Mouse (Mus musculus): Measurements from ENCODE around the gene Calm4.

The Calm4 gene

DNA sequence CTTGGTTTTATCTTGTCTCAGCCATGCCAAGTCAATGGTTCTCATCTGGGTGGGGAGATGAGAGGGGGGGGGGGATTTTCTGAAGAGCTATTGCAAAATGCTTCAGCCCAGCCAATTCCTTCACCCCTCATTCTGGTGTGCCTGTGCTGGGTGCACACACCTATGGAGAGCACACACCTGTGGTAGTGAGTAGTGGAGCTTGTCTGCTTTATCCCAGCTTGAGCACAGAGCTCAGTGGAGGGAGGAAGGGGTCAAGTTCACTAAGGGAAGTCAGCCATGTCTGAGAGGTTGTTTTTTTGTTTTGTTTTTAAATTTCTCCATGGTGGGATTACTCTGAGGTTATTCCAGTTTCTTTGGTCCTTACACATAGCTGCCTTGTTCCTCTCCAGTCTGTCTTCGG, 18.7 kb downstream of the Calm4 start:
- DNase-seq (ENCODE audit: low read depth, low spot score) = no peak

DNA sequence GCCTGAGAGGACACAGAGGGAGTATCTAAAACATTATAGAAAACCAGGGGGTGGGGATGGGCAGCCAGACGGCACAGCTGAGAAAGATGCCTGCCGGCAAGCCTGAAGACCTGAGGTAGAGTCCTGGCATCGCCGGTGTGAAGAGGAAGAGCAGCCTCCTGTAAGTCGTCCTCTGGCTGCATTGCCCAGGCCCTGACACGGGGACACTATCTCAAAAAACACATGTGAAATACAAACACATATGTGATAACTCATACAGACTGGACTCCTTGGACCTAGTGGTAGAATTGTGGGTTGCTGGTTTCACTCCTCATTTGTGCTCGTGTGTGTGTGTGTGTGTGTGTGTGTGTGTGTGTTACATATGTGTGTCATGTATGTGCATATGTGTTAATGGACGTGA, 23.7 kb downstream of the Calm4 start:
- DNase-seq (ENCODE audit: low read depth, low spot score) = no peak

DNA sequence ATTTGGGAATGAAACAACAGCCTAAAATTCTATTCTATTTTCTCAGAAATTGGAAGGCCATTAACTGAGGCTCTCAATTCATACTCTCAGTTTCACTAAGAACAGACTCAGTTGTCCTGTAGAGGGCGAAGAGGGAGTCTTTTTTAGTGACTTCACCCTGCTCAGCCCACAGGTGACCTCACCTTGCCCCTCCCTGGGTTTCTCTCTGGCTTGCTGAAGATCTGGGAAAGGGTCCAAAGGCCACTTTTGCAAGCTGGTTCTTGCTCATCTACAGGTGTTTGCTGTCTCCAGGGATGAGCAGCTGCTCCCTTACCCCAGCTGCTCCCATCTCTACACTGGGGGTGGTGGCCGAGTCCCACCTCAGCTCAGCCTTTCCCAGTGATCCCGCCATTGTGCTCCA, 24.8 kb downstream of the Calm4 start:
- DNase-seq (ENCODE audit: low read depth, low spot score) = no peak

DNA sequence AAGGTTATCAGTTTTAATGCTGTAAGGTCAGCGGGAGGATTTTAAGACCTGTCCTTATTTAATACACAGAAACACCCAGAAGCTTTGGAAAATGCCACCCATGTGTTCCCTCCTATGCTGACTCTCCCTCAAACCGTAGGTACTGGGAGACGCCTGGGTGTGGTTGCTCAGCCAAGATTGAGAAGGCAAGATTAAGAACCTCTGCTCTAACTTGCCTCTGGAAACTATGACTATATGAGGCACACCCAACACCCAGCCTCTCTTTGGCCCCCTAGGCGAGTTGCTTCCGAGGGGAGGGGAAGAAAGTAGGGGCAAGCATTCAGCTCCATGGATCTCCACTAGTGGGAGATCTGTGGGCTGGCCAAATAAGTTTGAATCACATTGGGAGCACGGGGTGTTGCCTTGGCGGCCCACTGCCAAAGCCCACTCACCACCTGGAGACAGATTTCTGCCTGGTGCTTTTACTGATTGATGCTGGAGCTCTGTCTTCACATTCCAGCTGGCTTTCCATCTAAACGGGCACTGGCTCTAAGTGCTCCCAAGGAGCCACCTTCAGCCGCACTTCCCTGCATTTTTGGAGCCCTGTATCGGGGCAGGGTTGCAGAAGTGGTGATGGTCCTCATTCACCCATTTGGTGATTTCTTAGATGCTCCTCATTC, 25.5 kb downstream of the Calm4 start:
- DNase-seq (ENCODE audit: low read depth, low spot score) = peak; percentile 32

DNA sequence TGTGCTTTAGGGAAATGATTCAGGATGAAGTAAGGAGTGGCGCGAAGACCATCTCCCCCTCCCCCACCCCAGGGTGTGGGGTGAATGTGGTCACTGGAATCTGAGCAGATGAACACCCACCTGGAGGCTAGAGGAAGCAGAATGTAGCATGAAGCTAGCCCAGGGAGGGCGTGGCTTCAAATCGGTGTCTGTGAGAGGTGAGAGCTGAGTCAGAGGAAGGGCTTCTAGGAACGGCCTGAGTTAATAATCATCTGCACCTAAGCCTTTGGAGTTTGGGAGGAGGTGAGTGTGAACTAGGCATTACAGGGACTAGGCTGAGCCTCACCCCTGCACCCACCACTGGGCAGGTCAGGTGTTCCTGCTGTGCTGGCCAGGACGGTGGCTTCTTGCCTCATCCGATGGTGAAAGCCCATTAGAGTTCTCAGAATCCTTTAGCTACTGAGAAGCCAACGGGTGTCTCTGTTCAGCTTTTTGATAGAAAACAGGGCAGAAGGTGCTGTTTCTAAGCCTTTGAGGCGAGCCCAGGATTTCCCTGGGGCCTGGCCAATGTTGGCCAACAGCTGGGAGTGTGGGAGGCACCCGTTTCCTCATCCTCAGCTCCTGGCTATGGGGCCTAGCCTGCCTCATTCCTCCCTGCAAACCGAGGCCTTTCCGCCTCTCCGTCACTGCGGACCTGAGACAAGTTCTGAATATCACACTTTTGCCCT, 28.2 kb downstream of the Calm4 start:
- DNase-seq (ENCODE audit: low read depth, low spot score) = no peak

DNA sequence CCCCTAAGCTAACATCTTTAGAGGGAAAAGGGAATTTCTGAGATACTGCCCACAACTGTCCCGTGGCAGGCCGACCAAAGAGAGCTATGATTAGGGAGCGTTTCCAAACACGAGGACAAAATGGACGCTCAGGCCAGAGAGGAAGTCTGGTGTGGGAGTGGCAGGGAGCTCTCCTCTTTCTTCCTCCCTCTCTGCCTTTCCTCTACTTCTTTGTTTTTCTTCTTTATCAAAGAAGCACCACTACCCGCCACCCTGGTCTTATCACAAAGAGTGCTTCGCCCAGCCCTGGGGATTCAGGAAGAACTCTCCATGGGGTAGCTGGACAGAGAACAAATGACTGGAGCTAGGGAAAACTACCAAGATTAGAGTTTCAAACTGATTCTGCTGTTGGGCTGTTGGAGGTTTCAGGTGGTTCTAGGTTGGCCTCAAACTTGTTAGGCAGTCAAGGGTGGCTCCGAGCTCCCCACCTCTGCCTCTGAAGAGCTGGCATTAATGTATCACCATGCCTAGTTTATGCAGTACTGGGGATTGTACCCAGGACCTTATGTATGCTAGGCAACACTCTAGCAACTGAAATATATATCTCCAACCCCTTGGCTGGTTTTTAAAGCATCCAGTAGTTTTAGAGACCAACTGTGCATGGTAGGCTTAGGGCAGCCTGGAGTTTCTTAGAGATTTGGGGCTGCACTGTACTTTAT, 28.9 kb downstream of the Calm4 start:
- no peak for DNase-seq (ENCODE audit: low read depth, low spot score)

DNA sequence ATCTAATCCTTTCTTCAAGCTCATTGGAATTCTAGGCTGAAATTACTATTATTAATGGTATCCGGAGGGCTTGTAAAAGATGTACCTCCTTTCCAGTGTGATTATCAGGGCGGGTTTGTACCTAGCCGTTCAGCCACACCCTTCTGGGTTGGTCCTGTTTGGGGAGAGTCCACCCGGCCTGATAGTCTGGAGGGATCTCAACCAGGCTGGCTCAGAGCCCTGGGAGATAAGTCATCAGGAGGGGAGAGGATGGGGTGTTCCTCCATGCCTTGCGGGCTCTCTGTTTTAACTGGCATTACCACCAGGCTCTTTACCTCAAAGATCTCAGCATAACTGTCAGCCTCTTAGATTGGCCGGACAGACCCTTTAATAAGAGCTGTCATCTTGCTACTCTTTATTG, 29.6 kb downstream of the Calm4 start:
- no peak for DNase-seq (ENCODE audit: low read depth, low spot score)

DNA sequence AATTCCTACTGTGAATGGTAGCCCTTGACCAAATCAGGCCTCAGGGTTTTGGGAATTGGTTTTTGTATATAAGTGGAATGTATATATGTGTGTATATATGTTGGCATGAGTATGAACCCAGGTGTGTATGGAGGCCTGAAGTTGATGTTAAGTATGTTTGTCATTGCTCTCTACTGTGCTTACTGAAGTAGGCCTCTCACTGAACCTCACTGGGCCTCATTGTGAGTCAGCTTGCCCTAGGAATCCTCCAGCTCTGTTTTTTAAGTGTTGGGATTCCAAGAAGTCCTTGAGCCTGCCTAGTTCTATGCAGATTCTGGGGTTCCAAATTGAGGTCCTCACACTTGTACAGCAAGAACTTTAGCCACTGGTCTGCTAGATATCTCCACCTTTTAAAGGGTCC, 32.3 kb downstream of the Calm4 start:
- DNase-seq (ENCODE audit: low read depth, low spot score) = no peak

DNA sequence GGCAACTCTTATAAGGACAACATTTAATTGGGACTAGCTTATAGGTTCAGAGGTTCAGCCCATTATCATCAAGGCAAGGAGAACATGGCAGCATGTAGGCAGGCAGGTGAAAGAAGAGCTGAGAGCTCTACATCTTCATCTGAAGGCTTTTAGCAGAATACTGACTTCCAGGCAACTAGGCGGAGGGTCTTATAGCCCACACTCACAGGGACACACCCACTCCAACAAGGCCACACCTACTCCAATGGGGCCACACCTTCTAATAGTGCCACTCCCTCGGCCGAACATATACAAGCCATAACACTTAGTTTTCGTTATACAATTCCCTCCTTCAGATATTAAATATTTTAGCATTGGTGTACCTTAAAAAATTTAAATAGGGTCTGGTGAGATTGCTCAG, 35.3 kb downstream of the Calm4 start:
- no peak for DNase-seq (ENCODE audit: low read depth, low spot score)

DNA sequence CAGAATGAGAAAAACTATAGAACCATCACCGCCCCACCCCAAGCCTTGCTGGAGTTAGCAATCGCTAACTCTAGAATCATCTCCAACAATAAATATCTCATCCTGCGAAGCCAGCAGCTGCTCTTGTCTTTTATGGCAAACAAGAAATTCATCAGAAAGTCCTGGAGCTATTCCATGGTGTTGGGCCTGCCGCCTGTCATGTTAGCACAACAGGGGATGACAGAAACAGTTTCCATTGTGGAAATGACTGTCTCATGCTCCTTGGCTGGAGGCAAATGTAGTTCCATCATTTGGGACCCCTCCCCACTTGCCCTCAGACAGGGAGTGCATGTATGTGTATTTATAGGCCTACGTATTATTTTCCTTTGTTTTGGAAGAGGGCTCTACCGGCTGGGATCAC, 38.9 kb downstream of the Calm4 start:
- DNase-seq (ENCODE audit: low read depth, low spot score) = no peak

DNA sequence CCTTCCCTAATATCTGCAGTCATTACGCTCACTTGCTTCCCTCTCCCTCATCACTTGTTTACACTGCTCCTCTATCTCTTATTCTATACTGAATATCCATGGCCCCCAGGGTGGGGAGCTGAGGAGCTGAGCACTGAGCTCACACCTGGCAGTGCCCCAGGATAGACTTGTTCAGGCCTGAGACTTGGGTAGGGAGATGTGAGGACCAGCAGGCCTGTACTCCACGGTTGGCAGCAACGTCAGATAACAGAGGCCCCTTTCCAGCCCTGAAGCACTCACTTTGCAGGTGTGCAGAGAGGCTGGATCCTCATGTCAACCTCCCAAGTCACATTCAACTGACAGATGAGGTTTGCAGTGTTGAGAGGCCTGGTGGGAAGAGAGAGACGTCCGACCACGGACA, 39.6 kb downstream of the Calm4 start:
- no peak for DNase-seq (ENCODE audit: low read depth, low spot score)

DNA sequence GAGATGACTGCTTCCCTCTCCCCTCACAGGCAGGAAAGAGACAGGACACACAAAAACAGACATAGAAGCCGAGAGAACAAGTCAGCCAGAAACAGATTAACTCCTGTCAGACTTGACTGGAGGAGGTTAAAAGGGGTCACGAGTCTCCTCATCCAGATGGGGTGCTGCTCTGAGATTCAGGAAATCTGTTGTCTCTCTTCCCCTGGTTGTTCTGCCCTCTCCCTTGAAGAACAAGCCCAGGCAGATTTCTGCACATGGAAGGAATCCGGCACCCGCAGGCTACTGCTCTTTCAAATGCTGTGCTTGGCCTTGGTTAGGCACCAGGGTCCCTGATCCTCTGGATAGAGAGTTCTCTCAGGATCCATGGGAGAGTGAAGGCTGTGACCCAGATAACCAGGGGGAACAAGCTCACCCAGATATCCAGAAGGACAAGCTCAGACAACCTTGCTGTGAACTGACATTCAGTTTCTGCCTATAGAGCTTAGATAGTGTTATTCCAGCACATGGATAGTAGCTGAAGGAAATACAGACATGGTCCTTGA, 40.2 kb downstream of the Calm4 start:
- DNase-seq (ENCODE audit: low read depth, low spot score) = no peak

DNA sequence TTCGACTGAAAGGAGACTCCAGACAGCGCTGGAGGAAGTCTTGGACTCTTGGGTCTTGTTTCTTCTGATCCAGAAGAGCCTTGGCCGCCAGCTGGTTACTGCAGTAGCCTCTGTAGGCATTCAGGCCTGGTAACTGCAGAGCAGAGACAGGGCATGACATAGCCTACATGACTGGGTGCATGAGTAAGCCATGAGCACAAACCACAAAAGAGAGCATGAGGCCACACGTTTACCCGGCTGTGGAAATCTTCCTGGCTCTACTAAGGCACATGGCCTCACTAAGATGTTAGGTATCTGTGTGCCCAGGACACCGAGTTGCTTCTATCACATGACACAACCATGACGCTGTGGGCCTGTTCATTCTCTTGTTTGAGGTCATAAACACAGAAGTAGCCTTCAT, 49.1 kb downstream of the Calm4 start:
- DNase-seq (ENCODE audit: low read depth, low spot score) = no peak

Data from telencephalon, adult 2 months (tissue).